Mouse (Mus musculus): ENCODE results near the gene Cep170b.

GRCm38 (mm10) chr12:112767036-112767890 is 47.0 kb downstream of the Cep170b start:
- TF ChIP-seq ZNF384 (IDR thresholded peaks at IDR 0.05; ENCODE audit: low read depth, low read length), result no peak
- TF ChIP-seq MAFK (IDR thresholded peaks at IDR 0.05; ENCODE audit: insufficient read depth, low read depth, low read length), result no peak

Data from ES-E14 (cell line).